Mouse (Mus musculus): Measurements from ENCODE around the gene Speer4e. TPM values are rescaled to one million over a fixed set of nuclear protein-coding genes. Genes with fewer than 3 reads are reported as not detected.

Speer4e gene
- polyA plus RNA-seq (2014; fragmentation: Illumina TruSeq; extraction: RNeasy Lipid Tissue Mini Kit (QIAGEN cat#74804)) = not detected

DNA sequence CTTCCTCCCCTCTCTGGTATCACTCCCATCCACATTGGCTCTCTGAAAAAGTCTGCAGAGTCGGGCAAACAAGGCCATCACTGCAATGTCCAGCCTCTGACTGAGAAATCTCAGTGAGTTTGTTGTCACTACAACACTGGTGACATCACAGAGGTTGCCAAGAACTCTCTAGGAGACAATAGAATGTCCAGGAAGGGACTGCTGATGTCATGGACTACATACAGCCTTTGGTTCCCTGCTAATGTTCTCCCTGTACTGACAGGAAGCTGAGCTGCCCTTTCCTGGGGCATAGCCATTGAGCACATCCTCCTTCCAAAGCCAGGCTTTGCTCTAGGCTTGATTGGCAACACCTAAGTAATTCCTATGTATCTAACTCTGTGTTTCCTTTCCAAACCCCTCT, at the start of gene Speer4e:
Speer4e (minus strand) TSS at position 101 of the 400 bp plus-strand sequence.

DNA sequence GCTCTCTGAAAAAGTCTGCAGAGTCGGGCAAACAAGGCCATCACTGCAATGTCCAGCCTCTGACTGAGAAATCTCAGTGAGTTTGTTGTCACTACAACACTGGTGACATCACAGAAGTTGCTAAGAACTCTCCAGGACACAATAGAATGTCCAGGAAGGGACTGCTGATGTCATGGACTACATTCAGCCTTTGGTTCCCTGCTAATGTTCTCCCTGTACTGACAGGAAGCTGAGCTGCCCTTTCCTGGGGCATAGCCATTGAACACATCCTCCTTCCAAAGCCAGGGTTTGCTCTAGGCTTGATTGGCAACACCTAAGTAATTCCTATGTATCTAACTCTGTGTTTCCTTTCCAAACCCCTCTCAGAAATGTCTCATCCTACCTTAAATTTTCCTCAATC, 40.6 kb upstream of the Speer4e start, which contains the start of gene Gm10354:
Gm10354 (minus strand) TSS at position 101 of the 400 bp plus-strand sequence.

DNA sequence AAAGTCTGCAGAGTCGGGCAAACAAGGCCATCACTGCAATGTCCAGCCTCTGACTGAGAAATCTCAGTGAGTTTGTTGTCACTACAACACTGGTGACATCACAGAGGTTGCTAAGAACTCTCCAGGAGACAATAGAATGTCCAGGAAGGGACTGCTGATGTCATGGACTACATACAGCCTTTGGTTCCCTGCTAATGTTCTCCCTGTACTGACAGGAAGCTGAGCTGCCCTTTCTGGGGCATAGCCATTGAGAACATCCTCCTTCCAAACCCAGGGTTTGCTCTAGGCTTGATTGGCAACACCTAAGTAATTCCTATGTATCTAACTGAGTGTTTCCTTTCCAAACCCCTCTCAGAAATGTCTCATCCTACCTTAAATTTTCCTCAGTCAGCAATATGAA, 23.4 kb downstream of the Speer4e start, which contains the start of gene Gm9758:
Gm9758 (minus strand) TSS at position 101 of the 400 bp plus-strand sequence.

Other genes with a start within 250 kb of the Speer4e start
- gene Gm9758, start 23.5 kb downstream of the Speer4e start, polyA plus RNA-seq (2014; fragmentation: Illumina TruSeq; extraction: RNeasy Lipid Tissue Mini Kit (QIAGEN cat#74804)) = not detected
- gene Gm10354, start 40.5 kb upstream of the Speer4e start, polyA plus RNA-seq (2014; fragmentation: Illumina TruSeq; extraction: RNeasy Lipid Tissue Mini Kit (QIAGEN cat#74804)) = 0.40 TPM
- not detected for gene Gm17019, start 94.6 kb upstream of the Speer4e start, polyA plus RNA-seq (2014; fragmentation: Illumina TruSeq; extraction: RNeasy Lipid Tissue Mini Kit (QIAGEN cat#74804))

Data from ovary, adult 10 weeks (tissue).